Mouse (Mus musculus) layer of hippocampus, postnatal 10 days (tissue): ENCODE measurements at regions not wholly inside any gene's neighbourhood (a gene's known extent, or its start where the extent isn't known, plus 50 kb on each side); places are given as distances from the start of the nearest gene placed in this dataset.
A peak's percentile ranks its signal among the peaks of the same experiment; 100 is the strongest.
"Not testable (repeated sequence)": the region's sequence is repeated elsewhere in the genome, so short reads cannot be mapped to it uniquely, and the experiment has no call there.

Experiments used
- DNase-seq, 2 experiments: peaks; one replicate each; pipeline ENCODE4 v3.0.0; 2021; ENCODE audit warnings: low spot score in 2 of 2

GRCm38 (mm10) chr1:164744955-164745608 is 51.4 kb upstream of the Dpt start:
- DNase-seq = no peak

GRCm38 (mm10) chr1:164744499-164744898 is 51.9 kb upstream of the Dpt start:
- DNase-seq = no peak

- DNase-seq = not testable (repeated sequence)
Observed at GRCm38 (mm10) chr1:164742897-164743296, 53.5 kb upstream of the Dpt start.

- DNase-seq = no peak
Observed at GRCm38 (mm10) chr1:164735646-164736045, 60.8 kb upstream of the Dpt start.

- DNase-seq = no peak
Observed at GRCm38 (mm10) chr1:164733741-164734140, 62.7 kb upstream of the Dpt start.

- peak; percentile 23 to 33 for DNase-seq
Observed at GRCm38 (mm10) chr1:164722054-164722453, 74.4 kb upstream of the Dpt start.

- DNase-seq = no peak
Observed at GRCm38 (mm10) chr1:164714905-164715304, 81.5 kb upstream of the Dpt start.

GRCm38 (mm10) chr1:164713798-164714551 is 82.5 kb upstream of the Dpt start:
- DNase-seq = no peak

GRCm38 (mm10) chr1:164712514-164712913 is 83.9 kb upstream of the Dpt start:
- no peak for DNase-seq

GRCm38 (mm10) chr1:164704397-164705091 is 91.9 kb upstream of the Dpt start:
- peak in 1 of 2 experiments; percentile 12 for DNase-seq

- DNase-seq = no peak
Observed at GRCm38 (mm10) chr1:164703560-164704131, 92.8 kb upstream of the Dpt start.

- DNase-seq = no peak
Observed at GRCm38 (mm10) chr1:164690055-164690454, 106.4 kb upstream of the Dpt start.

GRCm38 (mm10) chr1:164689311-164689710 is 107.1 kb upstream of the Dpt start:
- DNase-seq = no peak

GRCm38 (mm10) chr1:164684437-164684836 is 112.0 kb upstream of the Dpt start:
- DNase-seq = no peak

GRCm38 (mm10) chr1:164683788-164684187 is 112.7 kb upstream of the Dpt start:
- DNase-seq = no peak

GRCm38 (mm10) chr1:164682867-164683599 is 113.4 kb upstream of the Dpt start:
- DNase-seq = no peak

- DNase-seq = no peak
Observed at GRCm38 (mm10) chr1:164682426-164682825, 114.0 kb upstream of the Dpt start.

- DNase-seq = peak in 1 of 2 experiments; percentile 10
Observed at GRCm38 (mm10) chr1:164681582-164681981, 114.9 kb upstream of the Dpt start.

GRCm38 (mm10) chr1:164678303-164678702 is 118.1 kb upstream of the Dpt start:
- no peak for DNase-seq

- DNase-seq = no peak
Observed at GRCm38 (mm10) chr1:164652244-164652643, 144.2 kb upstream of the Dpt start.

GRCm38 (mm10) chr1:164637901-164638462 is 158.5 kb upstream of the Dpt start:
- DNase-seq = no peak
